Mouse (Mus musculus): ENCODE data around the gene Gm21969. TPM values are rescaled to one million over a fixed set of nuclear protein-coding genes. Genes with fewer than 3 reads are reported as not detected.
A peak's percentile ranks its signal among the peaks of the same experiment; 100 is the strongest.

The Gm21969 gene
- polyA plus RNA-seq, 1 experiment from 2014 or later: not detected

DNA sequence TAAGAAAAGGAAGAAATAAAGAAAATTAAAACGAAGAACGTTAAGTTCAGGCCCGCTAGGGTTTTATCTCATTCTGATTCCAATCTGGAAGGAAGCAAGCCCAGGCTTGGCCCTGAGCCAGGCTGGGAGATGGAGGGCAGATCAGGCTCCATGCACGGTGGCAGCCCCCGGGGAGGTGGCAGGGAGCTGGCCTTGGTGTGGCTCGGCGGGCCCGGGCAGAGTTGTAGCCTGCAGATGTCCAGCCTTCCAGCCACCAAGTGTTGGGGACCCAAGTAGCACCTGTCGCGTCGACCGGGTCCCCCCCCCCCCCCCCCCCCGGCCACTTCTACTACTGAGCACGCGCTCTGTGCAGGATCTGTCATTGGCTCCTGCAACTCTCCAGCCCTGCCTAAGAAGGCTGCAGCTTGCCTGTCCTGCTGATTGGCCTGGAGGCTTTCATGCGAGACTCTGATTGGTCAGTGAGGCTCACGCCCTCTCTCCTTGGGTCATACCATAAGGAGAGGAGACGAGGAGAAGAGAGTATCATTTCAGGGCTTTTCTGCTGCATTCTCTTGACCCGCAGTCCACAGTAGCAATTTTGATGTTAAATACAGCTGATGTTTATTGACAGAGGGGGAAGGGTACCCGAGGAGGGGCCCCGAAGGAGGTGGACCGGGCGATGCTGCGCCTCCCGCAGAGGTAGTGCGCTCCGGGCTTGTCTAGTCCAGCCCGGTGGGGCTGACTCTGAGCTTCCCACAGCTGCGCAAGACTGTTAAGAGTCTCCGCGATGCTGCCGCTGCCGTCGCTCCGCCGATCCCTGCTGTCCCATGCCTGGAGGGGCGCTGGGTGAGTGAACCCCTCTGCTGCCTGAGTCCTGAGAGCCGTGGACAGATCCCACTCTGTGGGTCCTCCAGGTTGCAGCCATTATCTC, 19.6 kb downstream of the Gm21969 start, which contains the start of gene Aldh4a1:
Gene Aldh4a1, plus strand, starts transcription at position 494 of the 910 bp plus-strand sequence.
- H3K36me3 ChIP-seq (ENCODE audit: control insufficient read depth, insufficient read depth, low read length): no peaks in the 10 kb centered on the region
- H3K4me1 ChIP-seq (ENCODE audit: control insufficient read depth, insufficient read depth, low read length): peaks cover 16% of the 10 kb centered on the region
- H3K27me3 ChIP-seq (ENCODE audit: control insufficient read depth, insufficient read depth, low read length): no peaks in the 10 kb centered on the region
- H3K27ac ChIP-seq (ENCODE audit: low read length): peak within 1 kb of the TSS; percentile 72
- H3K9me3 ChIP-seq (replicated peaks; ENCODE audit: control insufficient read depth, low read length): no peaks in the 10 kb centered on the region
- H3K4me3 ChIP-seq (replicated peaks; ENCODE audit: low read length): peak within 1 kb of the TSS; percentile 87
- peak; percentile 100 for ATAC-seq (ENCODE audit: insufficient read depth, low FRiP score)
- H3K9ac ChIP-seq (ENCODE audit: low read length): peak within 1 kb of the TSS; percentile 85
- H3K4me2 ChIP-seq (ENCODE audit: low read depth, low read length): peak within 1 kb of the TSS; percentile 94
- under 1% methylated on average over 34 of the region's 38 CpGs for WGBS

DNA sequence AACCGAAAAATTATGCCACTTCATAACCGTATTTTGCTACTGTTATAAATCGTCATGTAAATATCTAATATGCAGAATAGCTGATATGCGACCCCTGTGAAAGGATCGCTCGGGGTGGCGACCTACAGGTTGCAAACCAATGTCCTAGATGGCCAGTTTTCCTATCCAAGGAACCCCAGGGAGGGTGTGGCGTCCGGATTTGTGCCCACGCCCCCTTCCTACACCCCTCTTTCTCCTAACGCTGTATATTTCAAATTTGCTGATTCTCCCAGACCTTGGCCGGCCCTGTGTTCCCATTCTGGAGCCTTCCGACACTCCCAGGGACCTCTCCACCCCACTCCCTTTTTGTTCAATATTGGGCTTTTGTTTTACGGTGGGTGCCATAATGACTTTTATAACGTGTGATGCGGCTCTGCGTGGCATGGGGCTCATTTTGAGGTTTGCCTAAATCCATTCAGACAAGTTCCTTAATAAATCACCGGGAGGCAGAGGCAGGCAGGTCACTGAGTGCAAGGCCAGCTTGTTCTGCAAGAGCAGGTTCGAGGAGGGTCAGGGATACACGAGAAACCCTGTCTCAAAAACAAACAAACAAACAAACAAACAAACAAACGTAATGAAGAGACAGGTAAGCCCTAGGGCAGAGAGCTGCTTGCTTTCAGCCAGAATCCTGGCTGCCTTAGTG, 20.6 kb downstream of the Gm21969 start:
- Histone ChIP-seq H3K36me3 (ENCODE audit: control insufficient read depth, insufficient read depth, low read length) (no peaks in the 10 kb centered on the region), H3K27ac (ENCODE audit: low read length) (no peak overlapping the region), H3K9ac (ENCODE audit: low read length) (peak overlapping the region; percentile 85), H3K4me2 (ENCODE audit: low read depth, low read length) (peak overlapping the region; percentile 94), H3K4me3 (replicated peaks; ENCODE audit: low read length) (peak overlapping the region; percentile 87), H3K9me3 (replicated peaks; ENCODE audit: control insufficient read depth, low read length) (no peaks in the 10 kb centered on the region), H3K4me1 (ENCODE audit: control insufficient read depth, insufficient read depth, low read length) (peaks cover 16% of the 10 kb centered on the region), H3K27me3 (ENCODE audit: control insufficient read depth, insufficient read depth, low read length) (no peaks in the 10 kb centered on the region)
- 18% methylated on average over 21 of the region's 21 CpGs for WGBS
- ATAC-seq (ENCODE audit: insufficient read depth, low FRiP score): no peak

DNA sequence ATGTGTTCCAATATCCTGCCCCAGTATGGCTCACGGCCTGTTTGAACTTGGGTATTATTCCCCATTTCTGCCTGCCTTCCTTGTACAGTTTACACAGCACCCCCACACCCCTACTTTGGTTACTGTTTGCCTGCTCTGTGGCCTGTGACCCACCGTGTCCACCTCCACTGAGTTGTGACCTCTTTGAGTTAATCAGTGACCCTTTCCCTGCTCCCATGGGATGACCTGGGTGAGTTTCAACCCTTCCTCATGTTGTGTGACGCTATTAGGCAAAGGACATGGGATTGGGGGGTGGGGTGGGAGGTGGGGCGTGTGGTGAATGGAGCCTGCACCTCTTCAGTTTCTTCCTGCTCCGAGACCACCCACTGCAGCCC, 21.1 kb downstream of the Gm21969 start:
- ATAC-seq (ENCODE audit: insufficient read depth, low FRiP score): no peak
- Histone ChIP-seq H3K9ac (ENCODE audit: low read length) (peak overlapping the region; percentile 19; the same call in 1 of the 2 replicates), H3K36me3 (ENCODE audit: control insufficient read depth, insufficient read depth, low read length) (no peaks in the 10 kb centered on the region), H3K4me1 (ENCODE audit: control insufficient read depth, insufficient read depth, low read length) (peaks cover 16% of the 10 kb centered on the region), H3K4me2 (ENCODE audit: low read depth, low read length) (peak overlapping the region; percentile 94), H3K9me3 (replicated peaks; ENCODE audit: control insufficient read depth, low read length) (no peaks in the 10 kb centered on the region), H3K27me3 (ENCODE audit: control insufficient read depth, insufficient read depth, low read length) (no peaks in the 10 kb centered on the region), H3K4me3 (replicated peaks; ENCODE audit: low read length) (peak overlapping the region; percentile 87; the same call in 1 of the 2 replicates), H3K27ac (ENCODE audit: low read length) (no peak overlapping the region)
- 40% methylated on average over 5 of the region's 5 CpGs for WGBS

DNA sequence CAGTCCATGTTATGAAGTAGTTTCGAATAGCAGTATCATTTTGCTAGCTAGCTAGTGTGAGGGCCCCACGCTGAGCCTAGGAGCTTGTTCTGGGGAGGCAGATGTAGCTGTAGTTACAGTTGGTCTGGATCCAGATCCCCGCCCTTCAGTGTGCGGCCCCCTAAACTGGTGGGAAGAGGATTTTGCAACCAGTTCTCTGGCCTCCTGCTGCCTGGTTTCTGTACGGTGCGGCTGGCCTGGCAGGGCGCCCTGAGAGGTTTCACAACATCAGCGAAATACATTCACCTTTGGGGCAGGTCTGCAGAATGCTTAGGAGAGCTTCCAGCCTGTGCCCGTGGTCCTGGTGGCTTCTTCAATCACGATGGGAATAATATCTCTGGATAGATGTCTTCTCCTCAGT, 21.7 kb downstream of the Gm21969 start:
- Histone ChIP-seq H3K9ac (ENCODE audit: low read length) (peak overlapping the region; percentile 7; the same call in 1 of the 2 replicates), H3K4me3 (replicated peaks; ENCODE audit: low read length) (0 out of 2 replicates have a peak overlapping the region, but pooled peaks have one; percentile 87), H3K36me3 (ENCODE audit: control insufficient read depth, insufficient read depth, low read length) (no peaks in the 10 kb centered on the region), H3K4me1 (ENCODE audit: control insufficient read depth, insufficient read depth, low read length) (peaks cover 16% of the 10 kb centered on the region), H3K9me3 (replicated peaks; ENCODE audit: control insufficient read depth, low read length) (no peaks in the 10 kb centered on the region), H3K27me3 (ENCODE audit: control insufficient read depth, insufficient read depth, low read length) (no peaks in the 10 kb centered on the region), H3K27ac (ENCODE audit: low read length) (no peak overlapping the region; the same call in 1 of the 2 replicates), H3K4me2 (ENCODE audit: low read depth, low read length) (peak overlapping the region; percentile 94)
- no peak for ATAC-seq (ENCODE audit: insufficient read depth, low FRiP score)
- 55% methylated on average over 10 of the region's 10 CpGs for WGBS

DNA sequence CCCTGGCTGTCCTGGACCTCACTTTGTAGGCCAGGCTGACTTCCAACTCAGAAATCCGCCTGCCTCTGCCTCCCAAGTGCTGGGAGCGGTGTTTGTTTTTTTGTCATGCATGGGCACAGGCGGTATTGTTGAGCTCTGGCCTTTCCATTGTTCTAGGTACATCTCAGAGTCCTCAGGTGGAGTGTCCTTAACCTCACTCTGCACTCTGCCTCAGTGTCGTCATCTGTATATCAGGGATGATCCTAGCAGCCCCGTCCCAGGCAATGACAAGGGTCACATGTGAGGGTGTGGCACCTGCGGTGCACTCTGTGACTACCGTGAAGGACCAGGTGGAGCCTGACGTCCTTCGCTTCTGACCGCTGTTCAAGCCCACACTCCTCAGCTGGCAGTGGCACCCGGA, 24.4 kb downstream of the Gm21969 start:
- H3K4me1 ChIP-seq (ENCODE audit: control insufficient read depth, insufficient read depth, low read length): peaks cover 20% of the 10 kb centered on the region
- H3K9ac ChIP-seq (ENCODE audit: low read length): no peak overlapping the region
- no peak for ATAC-seq (ENCODE audit: insufficient read depth, low FRiP score)
- H3K9me3 ChIP-seq (replicated peaks; ENCODE audit: control insufficient read depth, low read length): no peaks in the 10 kb centered on the region
- H3K27me3 ChIP-seq (ENCODE audit: control insufficient read depth, insufficient read depth, low read length): no peaks in the 10 kb centered on the region
- H3K4me2 ChIP-seq (ENCODE audit: low read depth, low read length): no peak overlapping the region
- no peak overlapping the region for H3K27ac ChIP-seq (ENCODE audit: low read length)
- H3K4me3 ChIP-seq (replicated peaks; ENCODE audit: low read length): no peak overlapping the region
- 90% methylated on average over 11 of the region's 11 CpGs for WGBS
- H3K36me3 ChIP-seq (ENCODE audit: control insufficient read depth, insufficient read depth, low read length): no peaks in the 10 kb centered on the region

DNA sequence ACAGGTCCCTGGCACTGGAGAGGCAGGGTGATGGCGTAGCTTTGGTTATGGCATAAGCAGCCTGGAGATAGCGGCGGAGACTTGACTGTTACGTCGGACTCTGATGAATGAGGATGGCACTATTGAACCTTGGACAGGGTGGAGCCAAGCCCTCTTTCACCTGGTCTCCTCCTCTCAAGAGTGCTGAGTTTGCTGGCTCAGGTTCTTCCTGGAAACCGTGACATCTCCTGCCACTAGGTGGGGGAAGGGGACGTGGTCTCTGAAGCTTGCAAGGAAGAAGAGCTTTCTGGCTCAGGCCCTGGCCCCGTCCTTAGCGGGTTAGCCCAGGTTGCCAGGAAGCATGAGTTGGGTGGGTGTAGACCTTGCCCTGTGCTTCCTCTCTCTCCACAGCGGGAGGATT, 27.2 kb downstream of the Gm21969 start:
- Histone ChIP-seq H3K9me3 (replicated peaks; ENCODE audit: control insufficient read depth, low read length) (no peaks in the 10 kb centered on the region), H3K36me3 (ENCODE audit: control insufficient read depth, insufficient read depth, low read length) (no peaks in the 10 kb centered on the region), H3K4me1 (ENCODE audit: control insufficient read depth, insufficient read depth, low read length) (peaks cover 4% of the 10 kb centered on the region; the same call in 1 of the 2 replicates), H3K27ac (ENCODE audit: low read length) (no peak overlapping the region), H3K9ac (ENCODE audit: low read length) (no peak overlapping the region), H3K4me2 (ENCODE audit: low read depth, low read length) (no peak overlapping the region), H3K27me3 (ENCODE audit: control insufficient read depth, insufficient read depth, low read length) (no peaks in the 10 kb centered on the region), H3K4me3 (replicated peaks; ENCODE audit: low read length) (no peak overlapping the region)
- no peak for ATAC-seq (ENCODE audit: insufficient read depth, low FRiP score)
- 66% methylated on average over 10 of the region's 10 CpGs for WGBS

DNA sequence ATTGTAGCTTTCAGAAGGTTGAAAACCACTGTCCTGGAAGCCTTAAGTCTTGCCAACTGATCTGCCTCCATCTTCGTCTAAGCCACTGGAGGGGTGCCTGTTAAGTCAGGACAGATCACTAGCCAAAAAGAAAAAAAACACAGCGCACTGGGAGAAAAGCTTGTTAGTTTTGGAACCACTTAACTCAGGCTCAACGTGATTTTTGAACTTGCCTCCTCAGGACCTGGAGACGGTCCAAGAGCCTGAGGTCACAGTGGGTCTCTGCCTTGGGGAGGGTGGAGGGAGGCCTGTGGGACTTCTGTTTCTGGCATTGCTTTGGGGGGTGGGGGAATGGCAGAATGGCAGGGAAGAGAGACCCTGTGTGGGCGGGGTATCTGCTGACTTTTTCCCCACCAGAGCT, 28.2 kb downstream of the Gm21969 start:
- Histone ChIP-seq H3K4me3 (replicated peaks; ENCODE audit: low read length) (no peak overlapping the region), H3K9ac (ENCODE audit: low read length) (no peak overlapping the region), H3K4me2 (ENCODE audit: low read depth, low read length) (no peak overlapping the region), H3K9me3 (replicated peaks; ENCODE audit: control insufficient read depth, low read length) (no peaks in the 10 kb centered on the region), H3K27me3 (ENCODE audit: control insufficient read depth, insufficient read depth, low read length) (no peaks in the 10 kb centered on the region), H3K36me3 (ENCODE audit: control insufficient read depth, insufficient read depth, low read length) (no peaks in the 10 kb centered on the region), H3K27ac (ENCODE audit: low read length) (no peak overlapping the region), H3K4me1 (ENCODE audit: control insufficient read depth, insufficient read depth, low read length) (peaks cover 4% of the 10 kb centered on the region; the same call in 1 of the 2 replicates)
- WGBS: 64% methylated on average over 5 of the region's 5 CpGs
- ATAC-seq (ENCODE audit: insufficient read depth, low FRiP score): no peak

DNA sequence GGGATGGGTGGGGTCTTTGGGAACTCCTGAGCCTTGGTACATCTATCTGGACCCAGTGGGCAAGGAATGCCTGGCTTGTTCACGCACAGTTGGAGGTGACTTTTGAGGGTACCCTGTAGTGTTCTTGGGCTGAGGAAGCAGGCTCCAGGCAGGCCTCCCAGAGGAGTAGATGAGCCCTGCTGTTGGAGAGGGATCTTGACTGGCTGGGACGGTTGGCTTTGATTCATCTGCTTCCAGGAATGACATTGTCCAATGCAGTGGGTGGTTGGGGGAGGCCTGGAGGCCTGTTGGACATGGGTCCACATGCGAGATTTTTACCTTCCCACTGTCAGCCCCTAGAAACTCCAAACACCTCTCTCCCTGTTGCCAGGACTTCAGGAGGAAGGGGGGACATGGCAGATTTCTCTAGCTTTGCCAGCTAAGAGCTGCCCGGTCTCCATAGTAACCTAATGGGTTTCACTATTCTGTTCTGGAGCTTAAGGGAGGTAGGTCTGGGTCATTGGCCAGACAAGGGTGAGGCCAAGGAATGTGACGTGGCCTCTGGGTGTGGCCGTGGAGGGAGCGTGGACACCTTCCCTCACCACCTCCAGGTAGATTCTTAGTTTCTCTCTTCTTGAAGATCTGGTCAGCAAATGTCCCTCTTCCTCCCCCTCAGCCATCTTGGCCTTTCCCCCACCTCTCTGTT, 28.7 kb downstream of the Gm21969 start:
- H3K36me3 ChIP-seq (ENCODE audit: control insufficient read depth, insufficient read depth, low read length): no peaks in the 10 kb centered on the region
- no peak overlapping the region for H3K4me2 ChIP-seq (ENCODE audit: low read depth, low read length)
- H3K27me3 ChIP-seq (ENCODE audit: control insufficient read depth, insufficient read depth, low read length): no peaks in the 10 kb centered on the region
- H3K4me1 ChIP-seq (ENCODE audit: control insufficient read depth, insufficient read depth, low read length): peaks cover 4% of the 10 kb centered on the region; the same call in 1 of the 2 replicates
- no peak for ATAC-seq (ENCODE audit: insufficient read depth, low FRiP score)
- no peak overlapping the region for H3K27ac ChIP-seq (ENCODE audit: low read length)
- WGBS: 76% methylated on average over 7 of the region's 7 CpGs
- H3K9me3 ChIP-seq (replicated peaks; ENCODE audit: control insufficient read depth, low read length): no peaks in the 10 kb centered on the region
- no peak overlapping the region for H3K4me3 ChIP-seq (replicated peaks; ENCODE audit: low read length)
- no peak overlapping the region for H3K9ac ChIP-seq (ENCODE audit: low read length)
